Mouse (Mus musculus): ENCODE data around the gene Eif3g.
A peak's percentile ranks its signal among the peaks of the same experiment; 100 is the strongest.

Gene Eif3g

DNA sequence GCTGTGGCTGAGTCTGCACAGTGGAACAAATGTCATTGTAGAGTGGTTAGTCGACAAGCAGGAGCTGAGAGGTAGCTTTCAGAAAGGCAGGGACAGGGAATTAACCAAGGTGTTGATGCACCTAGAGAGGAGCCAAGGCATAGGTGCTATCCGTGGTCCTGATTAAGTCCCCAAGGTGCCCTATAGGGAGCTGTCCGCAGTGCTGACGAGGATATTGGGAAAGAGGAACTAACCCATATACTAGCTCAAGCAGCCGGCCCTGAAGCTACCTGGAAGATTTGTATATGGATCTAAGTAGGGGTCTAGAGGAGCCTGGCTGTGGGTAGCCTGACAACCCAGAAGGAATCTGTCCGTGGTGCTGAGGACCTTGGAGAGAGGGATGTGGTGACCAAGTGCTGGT, 41.3 kb downstream of the Eif3g start:
- DNase-seq (ENCODE audit: low spot score in 2 of 2): peak; percentile 43 to 45

- no peak for DNase-seq (ENCODE audit: low spot score in 2 of 2)
Observed at GRCm38 (mm10) chr9:20850179-20850578, 48.2 kb downstream of the Eif3g start.

Measured in spleen, postnatal 36 days (tissue).